In genomic region chr7:132337268-132337917, GRCm38 (mm10) we compare ENCODE assay signal across 13 mouse cellular contexts. TPM values are rescaled to one million over a fixed set of nuclear protein-coding genes. Genes with fewer than 3 reads are reported as not detected.
DNase-seq lines count a peak whose midpoint lies in the region; ATAC-seq and TF ChIP-seq lines count a peak whose summit lies in the region.
"Had no signal": no experiment of that assay in that cellular context is flagged by ENCODE, and none has a peak within 500 bp of the region (broad histone marks: within the 10 kb centered on the region; RNA-seq: fewer than 3 reads in every experiment).

No protein-coding gene starts in this region.

- no peaks in the 10 kb centered on the region for H3K36me3 ChIP-seq in heart, adult 2 months (ENCODE audit: control insufficient read depth, insufficient read depth, low read length)
- no peaks in the 10 kb centered on the region for H3K36me3 ChIP-seq in liver, postnatal 0 days (replicated peaks; ENCODE audit: insufficient read depth, low read length)
- H3K36me3 ChIP-seq in liver, embryonic 12.5 days, result no peaks in the 10 kb centered on the region
- H3K36me3 ChIP-seq in embryonic facial prominence, embryonic 12.5 days, result no peaks in the 10 kb centered on the region
- H3K36me3 ChIP-seq in limb, embryonic 10.5 days, result no peaks in the 10 kb centered on the region
- H3K36me3 ChIP-seq: heart, embryonic 12.5 days; limb, embryonic 13.5 days had no signal

- no peaks in the 10 kb centered on the region for H3K9me3 ChIP-seq in liver, postnatal 0 days (ENCODE audit: low read length)
- H3K9me3 ChIP-seq in liver, embryonic 12.5 days (replicated peaks), result no peaks in the 10 kb centered on the region
- no peaks in the 10 kb centered on the region for H3K9me3 ChIP-seq in embryonic facial prominence, embryonic 12.5 days
- H3K9me3 ChIP-seq in limb, embryonic 10.5 days (replicated peaks), result no peaks in the 10 kb centered on the region
- H3K9me3 ChIP-seq: limb, embryonic 13.5 days had no signal

- H3K4me3 ChIP-seq in heart, adult 2 months, result no peak overlapping the region
- H3K4me3 ChIP-seq in liver, postnatal 0 days (ENCODE audit: low read depth, low read length), result no peak overlapping the region
- no peak overlapping the region for H3K4me3 ChIP-seq in liver, embryonic 12.5 days
- H3K4me3 ChIP-seq in embryonic facial prominence, embryonic 12.5 days, result no peak overlapping the region
- H3K4me3 ChIP-seq in limb, embryonic 10.5 days, result no peak overlapping the region
- H3K4me3 ChIP-seq: erythroblast, embryonic 14.5 days; heart, embryonic 12.5 days; limb, embryonic 13.5 days had no signal

- DNase-seq in heart, adult 2 months, result no peak
- DNase-seq in heart, adult 18-20 months, result no peak
- no peak for DNase-seq in liver, postnatal 0 days
- DNase-seq in limb, embryonic 10.5 days (ENCODE audit: low spot score), result no peak
- no peak for DNase-seq in natural killer cell, adult 2 months (ENCODE audit: low spot score in 2 of 2)
- DNase-seq: retina, postnatal 1 day had no signal

- 75% methylated on average over 11 of the region's 11 CpGs for WGBS in heart, adult 2 months
- 82% methylated on average over 11 of the region's 11 CpGs for WGBS in liver, postnatal 0 days (ENCODE audit: insufficient replicate concordance)
- 77% methylated on average over 11 of the region's 11 CpGs for WGBS in liver, embryonic 12.5 days (ENCODE audit: insufficient replicate concordance)
- WGBS in embryonic facial prominence, embryonic 12.5 days, result 71% methylated on average over 11 of the region's 11 CpGs
- WGBS in limb, embryonic 10.5 days, result 81% methylated on average over 11 of the region's 11 CpGs

- ATAC-seq in liver, postnatal 0 days, result no peak
- no peak for ATAC-seq in liver, embryonic 12.5 days
- ATAC-seq in embryonic facial prominence, embryonic 12.5 days (ENCODE audit: insufficient number of reproducible peaks, insufficient read depth, low FRiP score, low TSS enrichment), result no peak
- no peak for ATAC-seq in monocyte, adult 5-6 weeks (replicated peaks; ENCODE audit: insufficient number of reproducible peaks, low FRiP score, low TSS enrichment, poor library complexity, severe bottlenecking)
- ATAC-seq: Patski had no signal

- no peak for TF ChIP-seq CTCF in heart, adult 2 months (IDR thresholded peaks at IDR 0.05)
- no peak for TF ChIP-seq CTCF in liver, postnatal 0 days (IDR thresholded peaks at IDR 0.05; ENCODE audit: low read depth)

- H3K4me2 ChIP-seq in liver, postnatal 0 days (ENCODE audit: low read depth, low read length), result no peak overlapping the region
- H3K4me2 ChIP-seq in liver, embryonic 12.5 days, result no peak overlapping the region
- no peak overlapping the region for H3K4me2 ChIP-seq in embryonic facial prominence, embryonic 12.5 days (replicated peaks)
- H3K4me2 ChIP-seq: heart, embryonic 12.5 days; limb, embryonic 13.5 days had no signal

- TF ChIP-seq POLR2A in heart, adult 2 months (IDR thresholded peaks at IDR 0.05; ENCODE audit: insufficient read depth, low read depth, low read length), result no peak

- no peak for TF ChIP-seq EP300 in heart, adult 2 months (IDR thresholded peaks at IDR 0.05; ENCODE audit: insufficient read depth, low read depth, low read length)
- TF ChIP-seq EP300 in liver, postnatal 0 days (IDR thresholded peaks at IDR 0.05; ENCODE audit: low read depth), result no peak

- intact Hi-C loops in heart, adult 2 months (cut with DNase I), result no loop called here

- H3K4me1 ChIP-seq in heart, adult 2 months (ENCODE audit: control insufficient read depth, insufficient read depth, low read length), result peaks cover 17% of the 10 kb centered on the region
- peaks cover 15% of the 10 kb centered on the region for H3K4me1 ChIP-seq in liver, postnatal 0 days (ENCODE audit: insufficient read depth)
- peaks cover 18% of the 10 kb centered on the region for H3K4me1 ChIP-seq in liver, embryonic 12.5 days
- H3K4me1 ChIP-seq in embryonic facial prominence, embryonic 12.5 days, result peaks cover 7% of the 10 kb centered on the region
- H3K4me1 ChIP-seq in limb, embryonic 10.5 days, result peaks cover 32% of the 10 kb centered on the region

- H3K27ac ChIP-seq in heart, adult 2 months, result peak overlapping the region; percentile 78
- peak overlapping the region; percentile 36 for H3K27ac ChIP-seq in liver, postnatal 0 days (ENCODE audit: low read depth)
- H3K27ac ChIP-seq in liver, embryonic 12.5 days, result no peak overlapping the region
- peak overlapping the region; percentile 30; the same call in 1 of the 2 replicates for H3K27ac ChIP-seq in embryonic facial prominence, embryonic 12.5 days
- 0 out of 2 replicates have a peak overlapping the region, but pooled peaks have one; percentile 26 for H3K27ac ChIP-seq in limb, embryonic 10.5 days
- H3K27ac ChIP-seq: limb, embryonic 13.5 days had no signal

- no peaks in the 10 kb centered on the region for H3K79me2 ChIP-seq in heart, adult 2 months (replicated peaks; ENCODE audit: control insufficient read depth, insufficient read depth, low read length)

- no peak overlapping the region for H3K9ac ChIP-seq in heart, adult 2 months (ENCODE audit: low read depth, low read length)
- H3K9ac ChIP-seq in liver, postnatal 0 days (replicated peaks), result no peak overlapping the region
- no peak overlapping the region for H3K9ac ChIP-seq in liver, embryonic 12.5 days
- H3K9ac ChIP-seq in embryonic facial prominence, embryonic 12.5 days, result no peak overlapping the region
- H3K9ac ChIP-seq: heart, embryonic 12.5 days; limb, embryonic 13.5 days had no signal

- no peaks in the 10 kb centered on the region for H3K27me3 ChIP-seq in heart, adult 2 months (ENCODE audit: control insufficient read depth, insufficient read depth, low read length)
- no peaks in the 10 kb centered on the region for H3K27me3 ChIP-seq in liver, postnatal 0 days (ENCODE audit: insufficient read depth, low read length)
- peaks cover 11% of the 10 kb centered on the region; the same call in 1 of the 2 replicates for H3K27me3 ChIP-seq in liver, embryonic 12.5 days (replicated peaks)
- no peaks in the 10 kb centered on the region for H3K27me3 ChIP-seq in embryonic facial prominence, embryonic 12.5 days
- H3K27me3 ChIP-seq in limb, embryonic 10.5 days (ENCODE audit: low read depth, poor library complexity, severe bottlenecking), result 0 out of 2 replicates have a peak, but pooled peaks cover 9% of the 10 kb centered on the region
- H3K27me3 ChIP-seq: heart, embryonic 12.5 days; limb, embryonic 13.5 days; Patski had no signal

RNA-seq across cellular contexts. Expression of gene Chst15, which starts 20.4 kb away (rescaled TPM):
- total RNA-seq in heart, adult 2 months (2021), result 1 to 10 TPM; 6.8 to 7.3 TPM
- 6.3 and 7.0 TPM in 2 replicates for polyA plus RNA-seq in heart, adult 2 months (2012; rRNA removed)
- 1 to 10 TPM; 6.0 to 9.3 TPM for total RNA-seq in heart, adult 18-20 months (2021)
- polyA plus RNA-seq in liver, postnatal 0 days (2015; fragmentation: Nextera tagmentation; extraction: Ambion mirVana), result 4.2 and 5.4 TPM in 2 replicates
- polyA plus RNA-seq in liver, embryonic 12.5 days (2016; fragmentation: Nextera tagmentation; extraction: Ambion mirVana), result 8.9 and 9.5 TPM in 2 replicates
- polyA plus RNA-seq in embryonic facial prominence, embryonic 12.5 days (2016; fragmentation: Nextera tagmentation; extraction: Ambion mirVana), result 22.5 and 24.6 TPM in 2 replicates
- 9.2 and 9.6 TPM in 2 replicates for polyA plus RNA-seq in limb, embryonic 10.5 days (2016; fragmentation: Nextera tagmentation; extraction: Ambion mirVana)
- 15.5 to 25.4 TPM (median 23.5 TPM) in 3 replicates for total RNA-seq in monocyte, adult 5-6 weeks (2017)
